Comparison of ENCODE assay signal across 12 mouse cellular contexts in the genomic region with DNA sequence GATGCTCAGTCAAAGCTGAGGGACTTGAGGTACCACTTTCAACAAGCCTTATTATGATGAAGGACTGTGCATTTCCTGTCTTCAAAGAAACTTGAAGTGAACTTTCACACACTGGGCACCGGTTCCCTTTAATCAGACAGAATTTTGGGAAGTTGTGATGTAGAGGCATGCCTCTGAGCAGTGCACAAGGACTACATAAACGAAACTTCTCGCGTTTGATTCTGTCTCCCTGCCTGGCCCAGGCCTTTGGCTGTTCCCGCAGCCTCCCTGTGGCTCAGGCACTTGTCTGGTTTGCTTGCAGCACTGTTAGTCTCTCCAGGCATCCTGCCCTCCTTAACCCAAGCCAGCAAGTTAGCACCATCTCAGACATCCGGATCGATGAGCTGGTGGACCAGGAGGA. TPM values are rescaled to one million over a fixed set of nuclear protein-coding genes. Genes with fewer than 3 reads are reported as not detected.
DNase-seq lines count a peak whose midpoint lies in the region; ATAC-seq and TF ChIP-seq lines count a peak whose summit lies in the region.
"Had no signal": no experiment of that assay in that cellular context is flagged by ENCODE, and none has a peak within 500 bp of the region (broad histone marks: within the 10 kb centered on the region; RNA-seq: fewer than 3 reads in every experiment).

No protein-coding gene starts in this region.

- no peaks in the 10 kb centered on the region for H3K9me3 ChIP-seq in stomach, postnatal 0 days (ENCODE audit: control insufficient read depth, low read length)
- H3K9me3 ChIP-seq in midbrain, embryonic 16.5 days (replicated peaks; ENCODE audit: control insufficient read depth, low read length, poor library complexity, severe bottlenecking) = no peaks in the 10 kb centered on the region
- H3K9me3 ChIP-seq: forebrain, embryonic 10.5 days; heart, embryonic 10.5 days had no signal

- peak overlapping the region; percentile 95 for H3K27ac ChIP-seq in layer of hippocampus, adult 2 months
- 0 out of 2 replicates have a peak overlapping the region, but pooled peaks have one; percentile 7 for H3K27ac ChIP-seq in bone marrow, adult 2 months (ENCODE audit: control insufficient read depth, insufficient read depth, low read depth, low read length, poor library complexity)
- no peak overlapping the region for H3K27ac ChIP-seq in stomach, postnatal 0 days (replicated peaks)
- no peak overlapping the region for H3K27ac ChIP-seq in midbrain, embryonic 16.5 days (ENCODE audit: low read length)
- H3K27ac ChIP-seq: forebrain, embryonic 10.5 days; heart, embryonic 10.5 days; limb, embryonic 12.5 days had no signal

- peaks cover 2% of the 10 kb centered on the region; the same call in 1 of the 2 replicates for H3K4me1 ChIP-seq in bone marrow, adult 2 months (ENCODE audit: control insufficient read depth, insufficient read depth, low read length)
- no peaks in the 10 kb centered on the region for H3K4me1 ChIP-seq in stomach, postnatal 0 days (replicated peaks; ENCODE audit: control insufficient read depth, insufficient read depth)
- H3K4me1 ChIP-seq in midbrain, embryonic 16.5 days (ENCODE audit: control insufficient read depth, insufficient read depth, low read length) = no peaks in the 10 kb centered on the region
- H3K4me1 ChIP-seq: forebrain, embryonic 10.5 days; heart, embryonic 10.5 days; limb, embryonic 12.5 days had no signal

- peak; percentile 60 for ATAC-seq in megakaryocyte progenitor cell, adult 5-6 weeks (replicated peaks; ENCODE audit: poor library complexity)
- no peak for ATAC-seq in stomach, postnatal 0 days (ENCODE audit: low FRiP score, low TSS enrichment)
- no peak for ATAC-seq in midbrain, embryonic 16.5 days

- no peak overlapping the region for H3K4me2 ChIP-seq in stomach, postnatal 0 days (replicated peaks; ENCODE audit: low read depth)
- H3K4me2 ChIP-seq in midbrain, embryonic 16.5 days (ENCODE audit: low read length) = no peak overlapping the region
- H3K4me2 ChIP-seq: limb, embryonic 12.5 days had no signal

- TF ChIP-seq CTCF in layer of hippocampus, adult 2 months (conservative IDR thresholded peaks at IDR 0.05) = no peak
- no peak for TF ChIP-seq CTCF in bone marrow, adult 2 months (IDR thresholded peaks at IDR 0.05; ENCODE audit: control insufficient read depth, insufficient read depth, low read length)
- TF ChIP-seq CTCF in stomach, postnatal 0 days (IDR thresholded peaks at IDR 0.05; ENCODE audit: low read depth) = no peak

- DNase-seq in layer of hippocampus, adult 2 months (ENCODE audit: low spot score in 2 of 2) = no peak
- DNase-seq in layer of hippocampus, postnatal 25 days (ENCODE audit: extremely low spot score in 1 of 2, low spot score in 1 of 2) = no peak
- DNase-seq in cerebellum, postnatal 10 days = peak; percentile 15 to 33
- DNase-seq in stomach, postnatal 0 days (ENCODE audit: low spot score) = no peak
- DNase-seq: lung, postnatal 14 days; spleen, adult 18-20 months had no signal

- no peaks in the 10 kb centered on the region for H3K36me3 ChIP-seq in stomach, postnatal 0 days (ENCODE audit: control insufficient read depth, insufficient read depth, low read length)
- no peaks in the 10 kb centered on the region for H3K36me3 ChIP-seq in midbrain, embryonic 16.5 days (ENCODE audit: control insufficient read depth, insufficient read depth, low read length)
- H3K36me3 ChIP-seq: forebrain, embryonic 10.5 days; heart, embryonic 10.5 days; limb, embryonic 12.5 days had no signal

- 39% methylated on average over 7 of the region's 7 CpGs for WGBS in bone marrow, adult 2 months
- 42% methylated on average over 7 of the region's 7 CpGs for WGBS in stomach, postnatal 0 days
- WGBS in midbrain, embryonic 16.5 days = 76% methylated on average over 7 of the region's 7 CpGs

- no peak for TF ChIP-seq EP300 in stomach, postnatal 0 days (optimal IDR thresholded peaks at IDR 0.05)

- H3K9ac ChIP-seq in stomach, postnatal 0 days (ENCODE audit: low read length) = no peak overlapping the region
- H3K9ac ChIP-seq in midbrain, embryonic 16.5 days (ENCODE audit: low read depth, low read length) = no peak overlapping the region
- H3K9ac ChIP-seq: limb, embryonic 12.5 days had no signal

- H3K27me3 ChIP-seq in stomach, postnatal 0 days (ENCODE audit: control insufficient read depth, insufficient read depth, low read length) = no peaks in the 10 kb centered on the region
- no peaks in the 10 kb centered on the region for H3K27me3 ChIP-seq in midbrain, embryonic 16.5 days (ENCODE audit: control insufficient read depth, insufficient read depth, low read depth, low read length)
- H3K27me3 ChIP-seq: limb, embryonic 12.5 days had no signal

- TF ChIP-seq POLR2A in bone marrow, adult 2 months (IDR thresholded peaks at IDR 0.05; ENCODE audit: borderline replicate concordance, control insufficient read depth, low read depth, low read length) = no peak

- H3K4me3 ChIP-seq in layer of hippocampus, adult 2 months = no peak overlapping the region
- H3K4me3 ChIP-seq in bone marrow, adult 2 months (replicated peaks; ENCODE audit: control insufficient read depth, low read depth, low read length) = no peak overlapping the region
- H3K4me3 ChIP-seq in stomach, postnatal 0 days (ENCODE audit: low read depth, low read length) = no peak overlapping the region
- H3K4me3 ChIP-seq in midbrain, embryonic 16.5 days (ENCODE audit: low read depth, low read length) = no peak overlapping the region
- H3K4me3 ChIP-seq: forebrain, embryonic 10.5 days; heart, embryonic 10.5 days; limb, embryonic 12.5 days had no signal

RNA-seq across cellular contexts. Expression of a gene that starts 10.2 kb away (rescaled TPM):
- total RNA-seq in layer of hippocampus, adult 2 months (2021) = 1 to 10 TPM; 2.0 to 2.6 TPM
- 1 to 10 TPM; 1.3 to 2.5 TPM for total RNA-seq in layer of hippocampus, postnatal 25 days (2021)
- 4.0 and 7.0 TPM in 2 replicates for polyA plus RNA-seq in bone marrow, adult 2 months (2011; ENCODE audit: insufficient read depth, insufficient read length, low replicate concordance, missing spikeins)
- total RNA-seq in megakaryocyte progenitor cell, adult 5-6 weeks (2015) = 0.46 and 0.62 TPM in 2 replicates
- total RNA-seq in megakaryocyte progenitor cell, adult 5-6 weeks (2017) = 0.14 and 0.25 TPM in 2 replicates
- 0.53 and 0.57 TPM in 2 replicates for polyA plus RNA-seq in stomach, postnatal 0 days (2015; fragmentation: Nextera tagmentation; extraction: Ambion mirVana)
- 1.7 and 1.9 TPM in 2 replicates for polyA plus RNA-seq in midbrain, embryonic 16.5 days (2015; fragmentation: Nextera tagmentation; extraction: Ambion mirVana)

RNA-seq across cellular contexts. Expression of a gene that starts 39.4 kb away (rescaled TPM):
- total RNA-seq in layer of hippocampus, adult 2 months (2021) = 100 to 1,000 TPM; 103 to 117 TPM
- 100 to 1,000 TPM; 105 to 129 TPM for total RNA-seq in layer of hippocampus, postnatal 25 days (2021)
- polyA plus RNA-seq in bone marrow, adult 2 months (2011; ENCODE audit: insufficient read depth, insufficient read length, low replicate concordance, missing spikeins) = 33.5 and 56.0 TPM in 2 replicates
- 43.0 and 45.0 TPM in 2 replicates for total RNA-seq in megakaryocyte progenitor cell, adult 5-6 weeks (2015)
- 44.3 and 46.7 TPM in 2 replicates for total RNA-seq in megakaryocyte progenitor cell, adult 5-6 weeks (2017)
- polyA plus RNA-seq in stomach, postnatal 0 days (2015; fragmentation: Nextera tagmentation; extraction: Ambion mirVana) = 8.7 and 9.5 TPM in 2 replicates
- polyA plus RNA-seq in midbrain, embryonic 16.5 days (2015; fragmentation: Nextera tagmentation; extraction: Ambion mirVana) = 43.7 and 49.0 TPM in 2 replicates

RNA-seq across cellular contexts. Expression of a gene that starts 58.0 kb away (rescaled TPM):
- total RNA-seq in layer of hippocampus, adult 2 months (2021) = 10 to 100 TPM; 66.2 to 71.9 TPM
- 10 to 100 TPM; 51.5 to 70.2 TPM for total RNA-seq in layer of hippocampus, postnatal 25 days (2021)
- 17.4 and 36.9 TPM in 2 replicates for polyA plus RNA-seq in bone marrow, adult 2 months (2011; ENCODE audit: insufficient read depth, insufficient read length, low replicate concordance, missing spikeins)
- total RNA-seq in megakaryocyte progenitor cell, adult 5-6 weeks (2015) = 21.4 and 24.8 TPM in 2 replicates
- 30.2 and 40.9 TPM in 2 replicates for total RNA-seq in megakaryocyte progenitor cell, adult 5-6 weeks (2017)
- polyA plus RNA-seq in stomach, postnatal 0 days (2015; fragmentation: Nextera tagmentation; extraction: Ambion mirVana) = 14.6 and 15.7 TPM in 2 replicates
- 79.9 and 88.5 TPM in 2 replicates for polyA plus RNA-seq in midbrain, embryonic 16.5 days (2015; fragmentation: Nextera tagmentation; extraction: Ambion mirVana)

Comparison
In these comparisons a context has a peak if more than half of its experiments do, and no peak if none do; other contexts are left out.
1. DNase-seq: peak in cerebellum, postnatal 10 days (2 of 2); none in layer of hippocampus, adult 2 months (0 of 2), layer of hippocampus, postnatal 25 days (0 of 2) and stomach, postnatal 0 days (single experiment).
2. H3K27ac ChIP-seq: peak in layer of hippocampus, adult 2 months (single experiment) and bone marrow, adult 2 months (single experiment); none in stomach, postnatal 0 days (single experiment) and midbrain, embryonic 16.5 days (single experiment).